Mouse (Mus musculus) hindlimb bud, embryonic 11.5 days (tissue): ENCODE results near the gene Magee2.
"Not testable (repeated sequence)": the region's sequence is repeated elsewhere in the genome, so short reads cannot be mapped to it uniquely, and the experiment has no call there.

Source experiments
- DNase-seq: peaks from one replicate; pipeline ENCODE4 v3.0.0-alpha.2; 2012; ENCODE audit warnings: low read depth, low spot score; ENCODE audit errors: extremely low spot score

The Magee2 gene

DNA sequence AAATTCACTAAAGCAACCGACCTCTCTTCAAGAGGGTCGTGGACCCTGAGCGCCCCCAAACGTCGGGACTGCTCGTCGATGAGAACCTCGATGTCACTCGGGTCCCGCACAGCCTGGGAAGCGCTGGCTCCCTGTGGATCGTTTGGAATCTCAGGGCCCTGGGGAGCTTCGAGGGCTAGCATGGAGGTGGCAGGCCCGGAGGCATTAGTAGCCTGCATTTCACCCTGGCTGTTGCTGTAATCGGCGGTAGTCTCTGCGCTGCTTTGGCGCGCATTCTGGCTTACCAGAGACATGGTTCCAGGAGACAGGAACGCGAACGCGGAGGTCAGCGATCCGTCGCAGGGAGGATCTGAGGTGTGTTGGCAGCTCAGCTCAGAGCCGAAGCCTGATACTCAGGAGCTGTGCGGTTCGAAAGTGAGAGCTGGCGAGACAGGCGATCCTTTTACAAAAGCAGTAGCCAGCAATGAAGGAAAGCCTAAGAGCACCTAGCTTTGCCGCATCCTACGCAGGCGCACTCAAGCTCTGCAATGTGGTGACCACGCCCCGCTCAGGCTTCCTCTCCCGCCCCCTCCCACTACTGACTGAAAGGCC is at the start of gene Magee2:
Magee2 (minus strand) TSS at position 517 of the 591 bp plus-strand sequence.
- no peak for DNase-seq

DNA sequence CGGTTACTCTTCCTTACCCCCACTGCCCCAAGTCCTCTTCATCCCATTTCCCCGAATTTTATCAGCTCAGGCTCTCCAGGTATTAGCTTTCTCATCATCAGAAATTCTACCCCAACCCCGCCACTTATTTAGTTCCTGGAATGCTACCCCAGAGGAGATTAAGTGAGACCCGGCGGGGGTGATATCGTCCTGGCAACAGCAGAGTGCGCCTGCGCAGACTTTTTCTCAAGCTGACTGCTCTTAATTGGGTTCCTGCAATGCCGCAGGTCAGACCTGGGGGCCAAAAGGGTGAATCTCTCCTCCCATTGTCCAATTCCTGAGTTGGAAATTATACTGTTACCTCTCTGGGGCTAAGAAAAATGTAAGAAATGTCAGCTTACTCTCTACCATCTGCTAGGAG is 3.5 kb downstream of the Magee2 start:
- no peak for DNase-seq

DNA sequence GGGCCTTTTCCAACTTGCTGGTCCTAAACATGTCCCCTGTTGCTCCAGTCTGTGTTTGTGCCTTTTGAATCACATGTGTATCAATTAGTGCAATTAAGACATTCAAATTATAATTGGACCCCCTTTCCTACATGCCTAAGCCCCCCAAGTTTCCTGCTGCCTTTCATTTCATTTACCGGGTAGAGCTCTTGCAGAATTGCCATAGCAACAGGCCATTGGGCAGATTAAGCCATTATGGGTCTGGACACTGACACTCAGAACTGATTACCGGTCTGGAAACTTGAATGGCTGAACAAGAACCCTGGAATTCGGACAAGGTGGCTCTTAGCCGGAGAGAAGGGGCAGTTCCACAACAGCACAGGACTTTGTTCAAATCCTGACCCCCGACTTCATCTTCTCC is 39.5 kb downstream of the Magee2 start:
- not testable (repeated sequence) for DNase-seq

DNA sequence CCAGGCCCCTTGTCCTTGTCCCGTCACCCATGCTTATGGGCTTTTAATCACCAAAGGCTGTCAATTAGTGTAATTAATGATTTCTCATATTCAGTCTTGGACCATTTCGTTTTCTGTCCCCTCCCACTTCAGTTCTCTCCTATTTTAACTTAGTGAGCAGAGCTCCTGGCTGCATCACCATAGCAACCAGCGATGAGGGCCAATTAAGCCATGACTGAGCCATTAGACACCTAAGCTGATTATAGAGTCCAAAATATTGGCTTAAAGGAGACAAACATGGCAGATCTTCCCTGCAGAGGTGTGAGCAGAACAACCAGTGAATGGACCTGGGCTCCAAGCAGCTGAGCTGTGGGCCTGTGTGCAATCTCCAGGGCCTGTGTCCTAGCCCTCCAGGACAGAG is 40.1 kb downstream of the Magee2 start:
- DNase-seq, result not testable (repeated sequence)

DNA sequence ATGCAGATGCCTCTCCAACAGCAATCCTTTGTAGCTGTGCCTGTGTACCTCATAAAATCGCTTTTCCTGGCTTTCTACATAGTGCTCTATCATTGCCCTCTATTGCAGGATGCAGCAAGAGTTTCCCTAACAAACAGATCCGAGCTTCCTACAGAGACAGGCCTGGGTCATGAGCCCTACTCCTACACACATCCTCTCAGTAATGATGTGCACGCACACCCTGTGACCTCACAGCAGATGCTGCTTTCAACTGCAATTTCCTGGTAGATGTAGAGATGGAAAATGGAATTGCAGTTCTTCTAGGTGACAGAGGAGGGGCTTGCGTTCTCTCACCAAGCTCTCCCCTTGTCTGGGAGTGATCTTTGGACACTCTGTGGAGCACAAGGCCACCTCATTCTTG is 43.4 kb downstream of the Magee2 start:
- DNase-seq, result not testable (repeated sequence)
